Mouse (Mus musculus) heart, postnatal 36 days (tissue): ENCODE data around the gene Slc35e3. TPM values are rescaled to one million over a fixed set of nuclear protein-coding genes. Genes with fewer than 3 reads are reported as not detected.
"Not testable (repeated sequence)": the region's sequence is repeated elsewhere in the genome, so short reads cannot be mapped to it uniquely, and the experiment has no call there.

ENCODE experiments used
- DNase-seq, 2 experiments: peaks; one replicate each; pipeline ENCODE4 v3.0.0; 2021 to 2022
- intact Hi-C: fragments of 180-260 bp; cut with DNase I; formaldehyde crosslinking; loops from one replicate; pipeline ENCODE4 v1.15.1; 2025
- total RNA-seq, 2 experiments: library from RNA; stranded (reverse); gene quantifications; 2 replicates each; pipeline ENCODE4 v1.2.3; 2021

Gene Slc35e3
- total RNA-seq, 2 experiments from 2014 or later = 6.4 to 8.8 TPM

DNA sequence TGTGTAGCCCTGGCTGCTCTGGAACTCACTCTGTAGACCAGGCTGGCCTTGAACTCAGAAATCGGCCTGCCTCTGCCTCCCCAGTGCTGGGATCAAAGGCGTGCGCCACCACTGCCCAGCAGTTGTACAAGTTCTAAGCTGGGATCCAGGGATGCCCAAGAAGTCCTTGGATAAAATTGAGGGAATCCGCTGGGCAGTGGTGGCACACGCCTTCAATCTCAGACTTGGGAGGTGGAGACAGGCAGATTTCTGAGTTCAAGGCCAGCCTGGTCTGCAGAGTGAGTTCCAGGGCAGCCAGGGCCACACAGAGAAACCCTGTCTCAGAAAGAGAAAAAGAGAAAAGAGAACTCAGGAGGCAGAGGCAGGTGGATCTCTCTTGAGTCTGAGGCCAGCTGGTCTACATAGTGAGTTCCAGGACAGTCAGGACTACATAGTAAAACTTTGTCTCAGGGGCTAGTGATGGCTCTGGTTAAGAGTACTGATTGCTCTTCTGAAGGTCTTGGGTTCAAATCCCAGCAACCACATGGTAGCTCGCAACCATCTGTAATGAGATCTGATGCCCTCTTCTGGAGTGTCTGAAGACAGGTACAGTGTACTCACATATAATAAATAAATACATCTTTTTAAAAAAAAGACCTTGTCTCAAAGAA lies 41.7 kb downstream of the Slc35e3 start:
- DNase-seq, intact Hi-C loops: not testable (repeated sequence)

DNA sequence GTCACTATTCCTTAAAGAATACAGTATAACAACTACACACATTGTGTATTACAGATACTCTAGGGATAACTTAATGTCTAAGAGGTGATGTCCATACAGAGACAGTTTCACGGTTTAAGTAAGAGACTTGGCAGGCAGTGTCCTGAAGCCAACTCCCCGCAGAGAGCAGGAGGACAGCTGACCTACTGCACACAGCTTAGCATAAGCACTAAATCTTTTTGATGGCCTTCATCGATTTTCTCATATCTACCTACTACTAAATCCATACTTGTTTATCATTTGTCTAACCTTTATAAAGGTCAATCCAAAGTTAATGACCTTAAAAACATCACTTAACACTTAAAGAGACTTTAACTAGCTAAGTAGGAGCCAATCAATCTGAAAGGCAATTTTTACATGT lies 42.7 kb downstream of the Slc35e3 start:
- intact Hi-C loops = no loop called here

DNA sequence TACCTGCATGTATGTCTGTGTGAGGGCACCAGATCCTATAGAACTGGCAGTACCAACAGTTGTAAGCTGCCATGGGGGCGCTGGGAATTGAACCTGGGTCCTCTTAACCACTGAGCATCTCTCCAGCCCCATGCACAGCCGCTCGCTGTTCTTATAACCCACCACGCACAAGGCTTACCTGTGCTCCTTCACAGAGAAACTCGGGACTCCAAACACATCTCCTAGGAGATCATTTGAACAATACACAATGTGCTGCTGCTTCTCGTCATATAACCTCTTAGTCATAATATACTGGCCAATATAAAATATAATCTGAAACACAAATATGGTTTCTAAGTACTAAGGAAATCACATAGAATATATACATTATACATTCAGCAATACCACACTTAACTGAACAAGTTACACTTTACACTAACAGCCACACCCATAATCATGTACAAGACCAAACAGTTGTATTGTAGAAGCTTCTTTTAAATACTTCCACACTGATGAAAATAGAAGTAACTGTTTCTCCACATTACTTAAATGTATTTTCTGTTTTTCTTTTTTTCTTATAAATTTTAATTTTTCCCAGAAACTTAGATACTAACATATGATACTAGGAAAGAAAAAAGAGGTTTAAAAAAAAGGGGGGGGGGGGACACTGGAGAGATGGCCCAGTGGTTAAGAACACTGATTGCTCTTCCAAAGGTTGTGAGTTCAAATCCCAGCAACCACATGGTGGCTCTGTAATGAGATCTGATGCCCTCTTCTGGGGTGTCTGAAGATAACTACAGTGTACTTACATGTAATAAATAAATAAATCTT lies 43.9 kb downstream of the Slc35e3 start:
- DNase-seq = no peak
- intact Hi-C loops = no loop called here

More for the DNA sequence above, 42.7 kb downstream of the Slc35e3 start:
- DNase-seq = no peak

DNA sequence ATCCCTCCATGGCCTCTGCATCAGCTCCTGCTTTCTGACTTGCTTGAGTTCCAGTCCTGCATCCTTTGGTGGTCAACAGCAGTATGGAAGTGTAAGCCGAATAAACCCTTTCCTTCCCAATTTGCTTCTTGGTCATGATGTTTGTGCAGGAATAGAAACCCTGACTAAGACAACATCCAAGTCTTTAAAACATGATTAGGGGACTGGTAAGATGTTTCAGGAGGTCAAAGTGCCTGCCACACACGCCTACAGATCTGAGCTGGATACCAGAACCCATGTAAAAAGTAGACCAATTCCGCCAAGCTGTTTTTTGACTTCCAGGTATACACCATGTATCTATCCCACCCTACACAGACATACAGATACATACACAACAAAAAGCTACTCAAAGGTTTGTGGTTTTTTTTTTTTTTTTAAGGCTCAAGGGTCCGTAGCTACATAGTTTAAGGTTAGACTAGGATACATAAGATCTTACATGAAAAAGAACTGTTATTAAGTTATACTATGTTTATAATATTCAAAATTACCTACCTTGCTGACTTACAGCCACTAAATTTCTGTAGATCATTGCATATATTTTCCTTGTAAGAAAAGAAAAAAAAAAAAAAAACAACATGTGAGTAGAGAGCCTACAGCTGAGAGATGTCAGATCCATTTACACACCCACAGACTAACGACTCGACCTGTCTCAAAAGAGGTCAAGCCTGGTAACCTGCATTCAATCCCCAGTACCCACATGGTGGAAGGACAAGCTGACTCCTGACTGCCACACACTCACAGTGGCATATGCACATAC lies 44.9 kb downstream of the Slc35e3 start:
- DNase-seq = no peak
- intact Hi-C loops = no loop called here

DNA sequence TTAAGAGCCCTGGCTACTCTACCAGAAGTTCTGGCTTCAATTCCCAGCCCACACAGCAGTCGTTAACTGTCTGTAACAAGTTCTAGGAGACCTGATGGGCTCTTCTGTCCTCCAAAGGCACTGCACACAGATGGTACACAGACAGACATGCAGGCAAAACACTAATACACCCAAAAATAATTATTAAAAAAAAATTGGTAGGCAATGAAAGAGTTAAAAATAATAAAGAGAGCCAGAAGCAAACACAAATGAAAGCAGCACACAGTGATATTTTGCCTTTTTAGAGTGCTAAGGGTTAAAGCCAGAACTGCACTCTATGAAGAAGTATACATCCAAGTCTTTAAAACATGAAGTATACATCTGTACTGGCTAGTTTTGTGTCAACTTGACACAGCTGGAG lies 45.7 kb downstream of the Slc35e3 start:
- DNase-seq = no peak
- intact Hi-C loops = no loop called here

DNA sequence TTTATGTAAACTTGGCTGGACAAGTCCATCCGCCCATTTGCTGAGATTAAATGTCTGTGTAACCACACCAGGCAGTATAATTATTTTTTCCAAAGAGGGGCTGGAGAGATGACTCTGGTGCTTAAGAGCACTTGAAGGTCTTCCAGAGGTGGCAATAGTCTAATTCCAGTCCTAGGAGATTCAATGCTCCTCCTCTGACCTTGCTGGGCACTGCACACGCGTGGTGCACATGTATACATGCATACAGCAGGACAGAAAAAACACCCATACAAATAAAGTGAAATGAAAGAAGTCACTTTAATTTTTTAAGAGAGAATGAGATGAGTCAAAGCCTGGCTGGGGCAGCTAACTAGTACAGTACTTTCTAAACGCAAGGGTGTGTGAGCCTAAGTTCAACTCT lies 46.3 kb downstream of the Slc35e3 start:
- DNase-seq = no peak
- intact Hi-C loops = no loop called here

DNA sequence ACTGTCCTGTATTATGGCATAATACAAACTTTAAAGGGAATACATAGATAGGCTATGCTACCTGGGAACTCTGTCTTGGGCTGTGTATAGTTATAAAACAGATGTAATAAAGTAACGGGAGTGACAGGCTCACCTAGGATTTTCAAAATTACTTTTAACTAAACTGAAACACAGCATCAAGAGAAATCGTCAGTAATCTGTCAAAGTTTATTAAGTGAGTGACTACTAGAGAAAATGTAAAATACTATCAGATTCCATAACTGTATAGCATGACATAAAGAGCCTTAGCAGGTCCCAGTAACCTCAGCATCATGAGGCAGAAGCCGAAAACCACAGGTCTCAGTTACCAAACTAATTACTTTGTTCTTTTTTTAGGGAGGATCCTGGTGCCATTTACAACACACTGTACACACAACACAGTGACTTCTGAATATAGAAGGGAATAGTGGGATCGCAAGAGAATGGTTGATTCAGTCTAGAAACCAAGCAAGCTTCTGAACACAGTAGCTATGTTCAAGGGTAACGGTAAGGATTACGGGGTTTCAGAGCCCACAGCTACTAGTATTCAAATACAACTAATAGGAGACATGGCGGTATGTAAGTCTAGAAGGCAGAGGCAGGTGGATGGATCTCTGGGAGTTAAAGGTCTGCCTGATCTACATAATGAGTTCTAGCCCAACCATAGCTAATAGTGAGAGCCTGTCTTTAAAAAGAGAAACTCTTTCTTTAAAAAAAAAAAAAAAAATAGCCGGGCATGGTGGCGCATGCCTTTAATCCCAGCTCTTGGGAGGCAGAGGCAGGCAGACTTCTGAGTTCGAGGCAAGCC lies 47.6 kb downstream of the Slc35e3 start:
- no peak for DNase-seq
- intact Hi-C loops = no loop called here

DNA sequence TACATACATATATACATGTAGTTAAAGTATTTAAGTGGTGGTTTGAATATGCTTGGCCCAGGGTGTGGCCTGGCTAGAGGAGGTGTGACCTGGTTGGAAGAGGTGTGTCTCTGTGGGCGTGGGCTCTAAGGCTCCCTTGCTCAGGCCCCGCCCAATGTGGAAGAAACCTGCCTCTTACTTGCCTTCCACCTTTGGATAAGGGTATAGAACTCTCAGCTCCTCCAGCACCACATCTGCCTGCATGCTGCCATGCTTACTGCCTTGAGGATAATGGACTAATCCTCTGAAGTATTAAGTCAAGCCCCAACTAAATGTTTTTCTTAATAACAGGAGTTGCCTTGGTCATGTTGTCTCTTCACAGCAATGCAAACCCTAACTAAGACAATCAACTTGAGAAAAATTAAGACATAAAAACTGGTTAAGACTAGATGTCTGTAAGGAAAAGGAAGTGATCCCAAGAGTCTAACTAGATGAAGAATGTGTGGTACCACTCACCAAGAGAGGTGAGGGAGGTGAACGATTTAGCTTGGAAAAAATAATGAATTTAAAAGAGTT lies 48.5 kb downstream of the Slc35e3 start:
- intact Hi-C loops = no loop called here

DNA sequence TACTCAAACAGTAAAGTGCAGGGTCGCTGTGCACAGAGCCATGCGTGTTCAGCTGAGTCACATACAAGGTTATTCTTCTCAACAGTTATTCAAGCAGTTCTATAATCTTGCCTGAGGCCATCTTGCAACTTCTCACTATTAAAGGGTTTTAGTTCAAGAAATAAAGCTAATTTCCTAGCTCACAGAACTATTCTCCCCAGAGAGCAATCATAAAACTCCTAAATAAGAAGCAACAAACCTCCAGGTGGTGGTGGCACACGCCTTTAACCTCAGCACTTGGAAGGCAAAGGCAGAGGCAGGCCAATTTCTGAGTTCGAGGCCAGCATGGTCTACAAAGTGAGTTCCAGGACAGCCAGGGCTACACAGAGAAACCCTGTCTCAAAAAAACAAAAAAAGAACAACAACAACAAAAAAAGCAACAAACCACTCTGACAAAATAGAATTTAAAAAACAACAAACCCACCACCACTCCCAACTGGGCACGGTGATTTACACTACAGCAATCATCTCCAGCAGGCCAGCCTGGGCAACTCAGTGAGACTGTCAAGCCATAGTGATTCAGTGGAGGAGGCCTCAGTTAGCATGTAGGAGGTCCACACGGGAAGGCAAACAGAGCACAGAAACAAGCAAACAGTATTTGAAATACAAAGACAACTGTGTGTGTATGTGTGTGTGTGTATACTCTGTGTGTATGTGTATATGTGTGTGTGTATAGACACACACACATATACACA lies 49.2 kb downstream of the Slc35e3 start:
- no peak for DNase-seq
- intact Hi-C loops = no loop called here

More for the DNA sequence above, 48.5 kb downstream of the Slc35e3 start:
- DNase-seq = no peak

DNA sequence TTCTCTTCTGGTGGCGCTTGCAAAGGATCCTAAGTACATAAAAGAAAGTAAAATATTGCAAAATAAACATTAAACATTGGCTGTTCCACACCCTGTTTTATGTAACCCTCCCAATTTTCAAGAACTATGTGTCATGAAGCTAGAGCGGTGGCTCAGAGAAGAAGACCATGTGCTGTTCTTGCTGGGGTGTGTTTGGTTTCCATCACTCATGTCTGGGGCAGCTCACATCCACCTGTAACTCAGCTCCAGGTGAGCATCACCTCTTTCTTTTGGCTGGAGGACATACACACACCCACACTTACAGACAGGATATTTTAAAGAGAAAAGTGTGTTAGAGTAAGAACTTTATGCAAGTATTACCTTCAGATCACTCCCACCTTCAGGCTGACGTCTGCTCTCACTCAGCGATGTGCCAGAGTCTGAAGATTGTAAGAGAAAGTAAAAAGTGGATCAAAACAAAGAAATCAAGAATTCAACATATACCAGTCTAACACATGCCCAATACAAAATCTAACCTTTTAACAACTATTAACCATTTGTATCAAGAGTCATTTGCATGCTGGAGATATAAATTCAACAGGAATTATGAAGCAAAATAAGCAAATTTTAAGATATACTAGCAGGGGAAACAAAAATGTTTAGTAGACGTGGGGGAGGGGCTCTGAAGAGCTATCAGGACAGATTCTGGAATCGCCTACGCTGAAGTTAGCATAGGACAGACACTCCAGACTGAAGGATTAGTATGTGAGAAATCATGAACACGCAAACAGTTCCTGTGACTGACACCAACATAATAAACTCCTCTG lies 49.9 kb downstream of the Slc35e3 start:
- intact Hi-C loops = no loop called here
- DNase-seq = no peak

DNA sequence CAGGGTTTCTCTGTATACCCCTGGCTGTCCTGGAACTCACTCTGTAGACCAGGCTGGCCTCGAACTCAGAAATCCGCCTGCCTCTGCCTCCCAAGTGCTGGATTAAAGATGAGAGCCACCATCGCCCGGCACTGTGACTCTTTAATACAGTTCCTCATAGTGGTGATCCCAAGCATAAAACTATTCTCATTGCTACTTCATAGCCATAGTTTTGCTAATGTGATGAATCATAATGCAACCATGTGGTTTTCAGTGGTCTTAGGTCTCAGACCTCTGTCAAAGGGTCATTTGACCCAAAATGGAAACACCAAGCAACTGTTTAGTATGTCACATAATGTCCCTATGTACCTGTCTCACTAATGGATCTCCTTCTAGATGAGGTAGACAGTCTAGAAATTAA lies 50.6 kb downstream of the Slc35e3 start:
- intact Hi-C loops = no loop called here

DNA sequence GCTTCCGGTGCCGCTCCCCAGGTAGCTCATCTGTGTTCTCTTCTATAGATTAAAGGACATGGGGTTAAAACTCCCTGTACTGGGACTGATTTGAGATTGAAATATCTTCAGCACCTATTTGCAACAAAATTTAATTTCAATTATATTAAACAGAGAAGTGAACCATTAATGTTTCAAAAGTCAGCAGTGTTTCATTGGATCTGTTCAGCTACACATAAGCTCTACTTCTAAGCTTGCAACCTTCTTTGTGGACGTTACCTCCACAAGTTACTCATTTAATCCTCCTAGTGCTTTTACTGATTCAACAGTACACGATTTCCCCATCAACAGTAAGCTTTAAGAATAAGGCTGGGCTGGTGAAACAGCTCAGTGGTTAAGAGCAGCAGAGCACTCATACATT lies 51.1 kb downstream of the Slc35e3 start:
- no peak for DNase-seq
- intact Hi-C loops = no loop called here

More for the DNA sequence above, 50.6 kb downstream of the Slc35e3 start:
- no peak for DNase-seq

DNA sequence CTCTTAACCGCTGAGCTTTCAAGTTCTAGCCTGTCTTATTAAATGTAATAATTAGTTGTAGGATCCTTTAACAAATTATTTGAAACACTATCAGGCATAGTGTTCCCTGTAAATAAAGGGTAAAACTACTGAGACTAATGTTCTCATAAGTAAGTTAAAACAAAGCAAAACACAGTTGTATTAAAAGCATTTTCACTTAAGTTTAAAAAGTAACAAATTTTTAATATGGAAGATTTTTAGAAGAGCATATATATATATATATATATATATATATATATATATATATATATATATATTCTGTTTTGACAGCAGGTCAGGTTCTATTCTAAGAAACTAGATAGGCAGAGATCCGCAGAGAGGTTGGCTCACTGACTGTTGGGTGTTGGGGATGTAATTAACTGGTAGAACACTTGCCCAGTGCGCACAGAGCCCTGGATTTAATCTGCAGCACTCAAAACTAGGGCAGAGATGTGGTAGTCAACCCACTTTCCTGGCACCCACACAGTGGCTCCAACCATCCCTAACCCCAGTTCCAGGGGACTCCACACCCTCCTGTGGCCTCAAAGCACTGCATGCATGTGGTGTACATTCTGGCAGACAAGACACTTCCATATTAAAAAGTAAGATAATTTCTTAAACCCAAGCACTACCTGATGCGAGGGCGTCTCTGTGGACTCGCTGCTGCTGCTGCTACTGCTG lies 51.8 kb downstream of the Slc35e3 start:
- intact Hi-C loops = no loop called here

DNA sequence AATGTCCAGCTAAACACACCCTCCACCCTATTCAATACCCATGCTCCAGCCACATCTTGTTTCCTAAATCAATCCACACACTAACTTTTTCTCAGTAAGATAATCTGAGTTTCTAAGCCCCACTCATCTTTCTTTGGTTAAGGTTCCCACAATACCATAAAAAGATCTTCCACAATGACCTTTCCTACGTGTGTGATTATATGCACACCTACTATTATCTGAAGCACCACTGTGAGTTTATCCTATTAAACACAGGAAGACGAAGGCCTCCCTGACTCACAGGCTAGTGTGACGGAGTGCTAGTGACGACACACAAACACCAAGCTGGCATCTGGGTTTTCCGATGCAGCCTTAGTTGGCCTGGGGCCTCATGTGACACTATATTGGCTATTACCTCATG lies 53.2 kb downstream of the Slc35e3 start:
- DNase-seq = no peak
- intact Hi-C loops = no loop called here

More for the DNA sequence above, 51.8 kb downstream of the Slc35e3 start:
- DNase-seq = no peak

DNA sequence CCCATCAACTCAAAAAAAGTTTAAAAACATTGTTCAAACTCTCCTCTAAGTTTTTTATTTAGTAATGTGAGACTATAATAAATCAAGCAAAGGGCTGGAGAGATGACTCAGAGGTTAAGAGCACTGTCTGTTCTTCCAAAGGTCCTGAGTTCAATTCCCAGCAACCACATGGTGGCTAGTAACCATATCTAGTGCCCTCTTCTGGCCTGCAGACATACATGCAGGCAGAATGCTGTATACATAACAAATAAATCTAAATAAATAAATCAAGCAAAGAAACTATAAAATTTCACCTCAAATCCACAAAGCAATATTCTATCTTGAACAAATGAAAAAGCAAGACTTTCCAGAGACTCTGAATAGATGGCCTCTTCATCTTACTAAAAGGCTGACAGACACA lies 54.0 kb downstream of the Slc35e3 start:
- intact Hi-C loops = no loop called here
- no peak for DNase-seq

DNA sequence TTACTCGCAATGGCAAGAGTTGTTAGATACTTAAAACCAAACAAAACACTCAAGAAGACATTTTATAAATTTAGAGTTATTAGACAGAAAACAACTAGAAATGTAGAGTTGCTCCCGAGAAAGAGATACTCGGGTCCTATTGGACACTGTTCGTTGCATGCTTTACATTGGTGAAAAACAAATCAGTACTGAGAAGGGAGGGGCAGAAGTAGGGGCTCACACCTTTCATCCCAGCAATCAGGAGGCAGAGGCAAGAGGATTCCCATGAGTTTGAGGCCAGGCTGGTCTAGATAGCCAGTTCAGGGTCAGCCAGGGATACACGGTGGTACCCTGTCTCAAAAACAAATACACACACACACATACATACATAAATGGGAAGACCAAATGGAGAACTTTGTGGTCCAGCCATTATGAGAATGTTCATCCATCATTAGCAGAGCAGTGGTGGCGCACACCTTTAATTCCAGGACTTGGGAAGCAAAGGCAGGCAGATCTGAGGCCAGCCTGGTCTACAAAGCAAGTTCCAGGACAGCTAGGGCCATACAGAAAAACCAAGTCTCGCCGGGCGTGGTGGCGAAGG lies 54.7 kb downstream of the Slc35e3 start:
- intact Hi-C loops = no loop called here
- DNase-seq = no peak

DNA sequence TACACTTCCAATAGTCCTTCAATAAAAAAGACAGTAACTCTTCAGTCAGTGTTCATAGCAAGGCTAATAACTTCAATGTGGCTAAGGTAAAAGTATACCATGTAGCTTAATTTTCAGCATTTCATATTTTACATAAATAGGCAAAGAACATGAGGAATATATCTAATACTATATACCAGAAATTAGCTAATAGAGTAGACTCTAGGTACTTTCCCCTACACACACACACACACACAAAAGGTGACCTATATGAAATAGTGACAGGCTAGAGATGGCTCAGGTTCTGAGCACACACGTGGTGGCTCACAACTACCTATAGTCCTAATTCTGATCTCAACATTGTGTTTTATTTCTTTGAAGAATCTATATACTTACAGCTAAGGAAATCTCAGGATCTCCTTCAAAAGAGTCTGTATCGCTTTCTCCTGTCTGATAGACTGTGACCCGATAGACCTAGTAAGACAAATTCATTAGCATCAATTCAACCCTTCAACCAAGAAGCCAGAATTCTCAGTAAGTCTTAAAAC lies 55.3 kb downstream of the Slc35e3 start:
- intact Hi-C loops = no loop called here
- DNase-seq = no peak

DNA sequence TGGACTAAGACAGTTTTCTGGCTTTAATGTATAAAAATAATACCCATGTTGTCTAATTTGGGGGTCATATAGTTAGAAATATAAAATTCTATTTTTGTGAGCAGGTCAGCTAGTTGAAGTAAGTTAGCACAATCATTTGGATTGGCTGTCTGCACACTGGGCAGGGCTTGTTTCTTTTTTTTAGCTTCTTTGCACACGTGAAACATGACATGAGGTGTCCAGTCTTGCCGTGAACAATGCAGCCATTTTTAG lies 56.1 kb downstream of the Slc35e3 start:
- intact Hi-C loops = no loop called here
- DNase-seq = no peak
